Mouse (Mus musculus): Measurements from ENCODE around the gene Opcml.

Opcml gene

DNA sequence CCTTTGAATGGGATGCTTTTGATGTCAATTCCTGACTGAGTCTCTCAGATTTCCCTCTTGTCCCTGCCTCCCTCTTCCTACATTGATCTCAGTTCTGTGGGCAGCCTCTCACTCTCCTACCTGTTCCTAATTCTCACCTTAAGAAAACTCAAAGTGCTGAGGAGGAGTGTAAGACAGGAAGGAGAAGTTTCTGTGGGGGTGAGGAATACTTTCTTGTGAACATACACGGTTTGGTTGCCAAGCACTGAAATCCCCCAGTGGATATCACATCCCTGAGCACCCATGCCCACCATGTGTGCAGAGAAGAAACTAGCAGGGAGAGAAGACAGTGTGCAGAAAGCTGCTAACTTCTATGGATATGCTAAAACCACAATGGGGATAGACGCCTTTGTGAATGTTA, 1141.5 kb downstream of the Opcml start:
- DNase-seq (ENCODE audit: low read depth, low spot score): no peak

DNA sequence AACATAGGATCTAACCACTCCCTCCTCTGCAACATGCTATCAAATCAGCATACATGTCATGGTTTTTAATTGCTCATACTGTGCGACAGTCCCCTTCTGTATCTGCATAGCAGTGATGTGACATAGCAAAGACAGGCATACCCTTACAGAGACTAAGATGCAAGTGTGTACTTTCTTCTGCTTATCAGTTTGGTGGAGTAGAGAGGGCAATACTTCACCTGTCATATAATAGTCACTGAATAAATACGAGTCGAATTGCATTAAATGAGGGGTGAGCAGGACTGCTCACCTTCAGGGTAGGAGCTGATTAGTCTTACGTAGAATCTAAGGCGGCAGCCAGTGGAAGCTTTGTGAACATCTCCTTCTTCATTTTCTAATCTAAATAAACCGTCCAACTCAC, 1146.6 kb downstream of the Opcml start:
- DNase-seq (ENCODE audit: low read depth, low spot score): no peak

DNA sequence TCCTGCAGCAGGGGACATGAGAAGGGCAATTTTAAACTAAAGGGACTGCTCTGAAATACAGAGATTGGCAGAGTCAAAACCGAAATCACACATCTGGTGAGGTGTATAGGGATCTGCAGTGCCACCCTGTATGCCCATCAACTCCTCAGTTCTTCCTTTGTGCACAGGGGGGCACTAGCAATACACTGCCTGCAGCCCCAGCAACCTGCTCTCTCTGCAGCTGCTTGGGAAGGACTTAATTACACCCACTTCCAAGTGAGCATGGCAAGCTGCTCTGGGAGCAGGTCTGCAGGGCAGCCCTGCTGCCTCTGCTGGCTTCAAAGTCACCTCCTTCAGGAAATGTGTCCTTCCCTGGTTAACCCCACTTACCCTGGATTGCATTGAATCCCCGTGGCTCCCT, 1147.4 kb downstream of the Opcml start:
- DNase-seq (ENCODE audit: low read depth, low spot score): no peak

DNA sequence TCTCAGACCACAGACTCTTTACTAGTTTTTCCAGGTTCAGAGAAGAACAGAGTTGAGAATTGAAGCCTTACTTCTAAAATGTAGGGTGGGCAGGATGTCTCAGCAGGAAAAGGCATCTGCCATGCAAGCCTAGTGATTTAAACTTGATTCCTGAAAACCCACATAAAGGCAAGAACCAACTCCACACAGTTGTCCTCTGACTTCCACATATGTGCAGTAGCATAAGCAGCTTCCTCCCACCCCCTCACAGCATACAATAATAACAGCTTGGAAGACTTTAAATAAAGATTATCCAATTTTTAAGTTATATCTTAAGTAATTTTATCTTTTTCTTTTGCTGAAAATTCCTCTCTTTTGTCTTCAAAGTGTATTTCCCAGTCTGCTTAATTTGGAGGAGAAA, 1150.3 kb downstream of the Opcml start:
- no peak for DNase-seq (ENCODE audit: low read depth, low spot score)

DNA sequence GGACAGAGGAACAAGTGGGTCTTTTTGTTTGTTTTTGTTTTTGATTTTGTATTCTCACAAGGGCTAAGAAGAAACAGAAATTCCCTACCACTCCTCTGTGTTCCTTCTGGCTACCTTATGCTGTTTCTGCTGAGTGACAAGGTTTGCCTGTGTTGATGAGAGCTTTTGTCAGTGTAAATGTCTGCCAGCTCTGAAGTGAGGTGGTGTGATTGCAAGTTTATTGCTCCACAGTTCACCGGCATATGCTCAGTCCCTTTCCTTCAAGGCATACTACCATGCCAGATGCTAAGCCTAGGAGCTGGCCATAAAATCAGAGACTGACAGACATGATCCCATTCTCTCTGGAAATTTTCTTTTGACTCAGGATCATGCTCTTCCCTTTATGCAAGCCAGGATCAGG, 1178.9 kb downstream of the Opcml start:
- no peak for DNase-seq (ENCODE audit: low read depth, low spot score)
